Mouse (Mus musculus): ENCODE results near the gene Lat2. TPM values are rescaled to one million over a fixed set of nuclear protein-coding genes. Genes with fewer than 3 reads are reported as not detected.
"Not testable (repeated sequence)": the region's sequence is repeated elsewhere in the genome, so short reads cannot be mapped to it uniquely, and the experiment has no call there.

Lat2 gene
- 2.8 and 4.0 TPM in 2 replicates for polyA plus RNA-seq (2015; fragmentation: Nextera tagmentation; extraction: Ambion mirVana)

- H3K9me3 ChIP-seq = no peaks in the 10 kb centered on the region
- no peaks in the 10 kb centered on the region for H3K27me3 ChIP-seq
- no peak for ATAC-seq (ENCODE audit: low FRiP score, low read depth)
- H3K4me2 ChIP-seq (replicated peaks) = no peak within 1 kb of the TSS
- no peaks in the 10 kb centered on the region for H3K4me1 ChIP-seq
- 83% methylated on average over 7 of the region's 7 CpGs for WGBS
- H3K4me3 ChIP-seq = no peak within 1 kb of the TSS
- peaks cover 45% of the 10 kb centered on the region for H3K36me3 ChIP-seq
- no peak within 1 kb of the TSS for H3K9ac ChIP-seq
- H3K27ac ChIP-seq = no peak within 1 kb of the TSS
These were observed at the start of gene Lat2 for GRCm38 (mm10) chr5:134614802-134615201. Gene Lat2, minus strand, starts transcription at chr5:134615025.

- ATAC-seq (ENCODE audit: low FRiP score, low read depth) = no peak
- H3K9ac ChIP-seq = no peak overlapping the region
- peaks cover 9% of the 10 kb centered on the region for H3K4me1 ChIP-seq
- H3K27me3 ChIP-seq = no peaks in the 10 kb centered on the region
- H3K9me3 ChIP-seq = no peaks in the 10 kb centered on the region
- no peak overlapping the region for H3K27ac ChIP-seq
- H3K36me3 ChIP-seq = peaks cover 50% of the 10 kb centered on the region
- no peak overlapping the region for H3K4me2 ChIP-seq (replicated peaks)
- no peak overlapping the region for H3K4me3 ChIP-seq
- 76% methylated on average over 4 of the region's 4 CpGs for WGBS
These were observed 41.9 kb upstream of the Lat2 start for GRCm38 (mm10) chr5:134656708-134657107.

GRCm38 (mm10) chr5:134652015-134652414 is 37.2 kb upstream of the Lat2 start:
- Histone ChIP-seq H3K4me3 (no peak overlapping the region), H3K27ac (peak overlapping the region; percentile 63; the same call in 1 of the 2 replicates), H3K9ac (no peak overlapping the region), H3K9me3 (no peaks in the 10 kb centered on the region), H3K36me3 (peaks cover 9% of the 10 kb centered on the region), H3K4me1 (peaks cover 11% of the 10 kb centered on the region), H3K4me2 (replicated peaks) (0 out of 2 replicates have a peak overlapping the region, but pooled peaks have one; percentile 7), H3K27me3 (no peaks in the 10 kb centered on the region)
- no peak for ATAC-seq (ENCODE audit: low FRiP score, low read depth)
- 23% methylated on average over 7 of the region's 7 CpGs for WGBS

GRCm38 (mm10) chr5:134650926-134651325 is 36.1 kb upstream of the Lat2 start:
- no peak overlapping the region for H3K27ac ChIP-seq
- no peaks in the 10 kb centered on the region for H3K27me3 ChIP-seq
- H3K36me3 ChIP-seq = no peaks in the 10 kb centered on the region
- H3K4me2 ChIP-seq (replicated peaks) = no peak overlapping the region
- no peak for ATAC-seq (ENCODE audit: low FRiP score, low read depth)
- H3K9ac ChIP-seq = no peak overlapping the region
- no peaks in the 10 kb centered on the region for H3K9me3 ChIP-seq
- H3K4me3 ChIP-seq = no peak overlapping the region
- peaks cover 11% of the 10 kb centered on the region for H3K4me1 ChIP-seq
- 47% methylated on average over 4 of the region's 5 CpGs for WGBS

GRCm38 (mm10) chr5:134648976-134649375 is 34.2 kb upstream of the Lat2 start:
- not testable (repeated sequence) for H3K27ac ChIP-seq; H3K36me3 ChIP-seq; H3K9ac ChIP-seq; H3K4me2 ChIP-seq (replicated peaks); ATAC-seq (ENCODE audit: low FRiP score, low read depth); H3K27me3 ChIP-seq; H3K9me3 ChIP-seq; H3K4me3 ChIP-seq
- peaks cover 11% of the 10 kb centered on the region for H3K4me1 ChIP-seq
- WGBS = 68% methylated on average over 3 of the region's 4 CpGs

- Histone ChIP-seq H3K27me3 (no peaks in the 10 kb centered on the region), H3K9ac (no peak overlapping the region), H3K9me3 (no peaks in the 10 kb centered on the region), H3K4me3 (no peak overlapping the region), H3K27ac (no peak overlapping the region), H3K36me3 (no peaks in the 10 kb centered on the region), H3K4me2 (replicated peaks) (no peak overlapping the region), H3K4me1 (peaks cover 8% of the 10 kb centered on the region)
- WGBS = 79% methylated on average over 2 of the region's 2 CpGs
- ATAC-seq (ENCODE audit: low FRiP score, low read depth) = no peak
These were observed 32.6 kb upstream of the Lat2 start for GRCm38 (mm10) chr5:134647394-134647793.

GRCm38 (mm10) chr5:134646461-134646860 is 31.6 kb upstream of the Lat2 start:
- no peak for ATAC-seq (ENCODE audit: low FRiP score, low read depth)
- Histone ChIP-seq H3K9ac (no peak overlapping the region), H3K36me3 (no peaks in the 10 kb centered on the region), H3K4me2 (replicated peaks) (no peak overlapping the region), H3K4me3 (no peak overlapping the region), H3K27ac (no peak overlapping the region), H3K27me3 (no peaks in the 10 kb centered on the region), H3K9me3 (no peaks in the 10 kb centered on the region), H3K4me1 (no peaks in the 10 kb centered on the region)
- 70% methylated on average over 4 of the region's 4 CpGs for WGBS

- Histone ChIP-seq H3K4me1 (no peaks in the 10 kb centered on the region), H3K27me3 (no peaks in the 10 kb centered on the region), H3K36me3 (no peaks in the 10 kb centered on the region), H3K27ac (no peak overlapping the region), H3K4me3 (no peak overlapping the region), H3K4me2 (replicated peaks) (no peak overlapping the region), H3K9ac (no peak overlapping the region), H3K9me3 (no peaks in the 10 kb centered on the region)
- ATAC-seq (ENCODE audit: low FRiP score, low read depth) = no peak
- 63% methylated on average over 8 of the region's 8 CpGs for WGBS
These were observed 29.9 kb upstream of the Lat2 start for GRCm38 (mm10) chr5:134644643-134645118.

DNA sequence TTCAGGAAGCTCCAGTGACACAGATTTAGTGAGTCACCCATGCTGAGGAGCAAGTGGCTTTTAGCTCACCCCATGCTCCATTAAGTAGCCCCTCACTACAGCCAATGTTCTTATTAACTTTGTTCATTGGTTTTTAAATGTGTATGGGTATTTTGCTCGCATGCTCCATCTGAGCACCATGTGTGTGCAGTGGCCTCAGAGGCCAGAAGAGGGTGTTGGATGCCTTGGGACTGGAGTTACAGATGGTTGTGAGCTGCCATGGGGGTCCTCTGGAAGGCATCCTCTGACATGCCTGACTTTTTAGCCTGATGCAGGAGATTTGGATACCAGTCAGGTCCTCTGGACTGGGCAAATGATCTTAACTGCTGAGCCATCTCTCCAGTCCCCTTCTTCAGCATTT is 29.3 kb upstream of the Lat2 start:
- 55% methylated on average over 1 of the region's 1 CpGs for WGBS
- no peak overlapping the region for H3K27ac ChIP-seq
- no peaks in the 10 kb centered on the region for H3K27me3 ChIP-seq
- no peak overlapping the region for H3K4me2 ChIP-seq (replicated peaks)
- H3K4me3 ChIP-seq = no peak overlapping the region
- H3K9me3 ChIP-seq = no peaks in the 10 kb centered on the region
- H3K9ac ChIP-seq = no peak overlapping the region
- H3K36me3 ChIP-seq = no peaks in the 10 kb centered on the region
- ATAC-seq (ENCODE audit: low FRiP score, low read depth) = no peak
- no peaks in the 10 kb centered on the region for H3K4me1 ChIP-seq

DNA sequence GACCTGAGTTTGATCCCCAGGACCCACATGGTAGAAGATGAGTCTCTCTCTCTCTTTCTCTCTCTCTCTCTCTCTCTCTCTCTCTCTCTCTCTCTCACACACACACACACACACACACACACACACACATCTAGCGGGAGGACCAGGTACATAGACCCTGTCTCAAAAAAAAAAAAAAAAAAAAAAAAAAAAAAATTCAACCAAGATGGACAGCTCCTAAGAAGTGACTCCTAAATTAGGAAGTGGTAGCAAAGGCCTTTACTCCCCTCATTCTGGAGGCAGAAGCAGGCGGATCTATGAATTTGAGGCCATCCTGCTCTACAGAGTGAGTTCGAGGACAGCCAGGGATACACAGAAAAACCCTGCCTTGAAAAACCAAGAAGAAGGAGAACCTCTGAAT is 25.5 kb upstream of the Lat2 start:
- no peaks in the 10 kb centered on the region for H3K27me3 ChIP-seq
- 93% methylated on average over 3 of the region's 3 CpGs for WGBS
- H3K27ac ChIP-seq = no peak overlapping the region
- ATAC-seq (ENCODE audit: low FRiP score, low read depth) = no peak
- no peak overlapping the region for H3K4me2 ChIP-seq (replicated peaks)
- H3K9me3 ChIP-seq = no peaks in the 10 kb centered on the region
- H3K4me3 ChIP-seq = no peak overlapping the region
- H3K4me1 ChIP-seq = peaks cover 11% of the 10 kb centered on the region
- peaks cover 13% of the 10 kb centered on the region for H3K36me3 ChIP-seq
- no peak overlapping the region for H3K9ac ChIP-seq

GRCm38 (mm10) chr5:134639269-134639682 is 24.5 kb upstream of the Lat2 start, which contains the start of gene Eif4h:
Gene Eif4h, minus strand, starts transcription at chr5:134639490.
- ATAC-seq (ENCODE audit: low FRiP score, low read depth) = peak; percentile 92
- no peaks in the 10 kb centered on the region for H3K9me3 ChIP-seq
- H3K4me3 ChIP-seq = peak within 1 kb of the TSS; percentile 98
- peak within 1 kb of the TSS; percentile 100 for H3K9ac ChIP-seq
- peaks cover 22% of the 10 kb centered on the region for H3K36me3 ChIP-seq
- H3K4me1 ChIP-seq = peaks cover 11% of the 10 kb centered on the region
- no peaks in the 10 kb centered on the region for H3K27me3 ChIP-seq
- H3K27ac ChIP-seq = peak within 1 kb of the TSS; percentile 94
- H3K4me2 ChIP-seq (replicated peaks) = peak within 1 kb of the TSS; percentile 82
- 1% methylated on average over 50 of the region's 52 CpGs for WGBS

- no peaks in the 10 kb centered on the region for H3K9me3 ChIP-seq
- H3K4me1 ChIP-seq = peaks cover 11% of the 10 kb centered on the region
- peak overlapping the region; percentile 98 for H3K4me3 ChIP-seq
- H3K36me3 ChIP-seq = peaks cover 28% of the 10 kb centered on the region
- no peaks in the 10 kb centered on the region for H3K27me3 ChIP-seq
- H3K9ac ChIP-seq = peak overlapping the region; percentile 100
- ATAC-seq (ENCODE audit: low FRiP score, low read depth) = peak; percentile 71
- peak overlapping the region; percentile 94 for H3K27ac ChIP-seq
- WGBS = under 1% methylated on average over 85 of the region's 85 CpGs
- peak overlapping the region; percentile 82 for H3K4me2 ChIP-seq (replicated peaks)
These were observed 23.8 kb upstream of the Lat2 start for GRCm38 (mm10) chr5:134638461-134639268.

All from limb, embryonic 13.5 days (tissue).